Mouse (Mus musculus): ENCODE data around the gene Gale. TPM values are rescaled to one million over a fixed set of nuclear protein-coding genes. Genes with fewer than 3 reads are reported as not detected.

Gale gene
- total RNA-seq, 1 experiment from 2014 or later: 16.6 TPM

GRCm38 (mm10) chr4:135943389-135943788, 20.1 kb upstream of the Gale start:
- DNase-seq: no peak

- DNase-seq: no peak
These were observed 17.8 kb upstream of the Gale start for GRCm38 (mm10) chr4:135945706-135946105.

GRCm38 (mm10) chr4:135946278-135946658, 17.3 kb upstream of the Gale start, which contains the start of gene Hmgcl:
Gene Hmgcl (plus strand): TSS chr4:135946448.
- DNase-seq: peak; percentile 98

GRCm38 (mm10) chr4:135946659-135947301, 16.7 kb upstream of the Gale start:
- no peak for DNase-seq

- no peak for DNase-seq
These were observed 15.4 kb upstream of the Gale start for GRCm38 (mm10) chr4:135948142-135948541.

GRCm38 (mm10) chr4:135949475-135949874, 14.1 kb upstream of the Gale start:
- no peak for DNase-seq

GRCm38 (mm10) chr4:135949911-135950310, 13.6 kb upstream of the Gale start:
- no peak for DNase-seq

- DNase-seq: no peak
These were observed 13.2 kb upstream of the Gale start for GRCm38 (mm10) chr4:135950365-135950764.

- no peak for DNase-seq
These were observed 12.0 kb upstream of the Gale start for GRCm38 (mm10) chr4:135951505-135951904.

GRCm38 (mm10) chr4:135953179-135953578, 10.3 kb upstream of the Gale start:
- no peak for DNase-seq

- DNase-seq: peak; percentile 84
These were observed 9.3 kb upstream of the Gale start for GRCm38 (mm10) chr4:135954241-135954640.

GRCm38 (mm10) chr4:135955886-135956285, 7.6 kb upstream of the Gale start:
- DNase-seq: no peak

- DNase-seq: peak; percentile 54
These were observed 5.2 kb upstream of the Gale start for GRCm38 (mm10) chr4:135958354-135958753.

GRCm38 (mm10) chr4:135960717-135961116, 2.8 kb upstream of the Gale start:
- peak; percentile 91 for DNase-seq

- DNase-seq: no peak
These were observed 1.8 kb upstream of the Gale start for GRCm38 (mm10) chr4:135961709-135962108.

GRCm38 (mm10) chr4:135962198-135962597, 1.3 kb upstream of the Gale start:
- DNase-seq: no peak

GRCm38 (mm10) chr4:135962946-135963345, 581 bp upstream of the Gale start:
- no peak for DNase-seq

- peak; percentile 83 for DNase-seq
These were observed 899 bp downstream of the Gale start for GRCm38 (mm10) chr4:135964426-135964825.

- DNase-seq: no peak
These were observed 1.6 kb downstream of the Gale start for GRCm38 (mm10) chr4:135965113-135965512.

GRCm38 (mm10) chr4:135966283-135966682, 2.8 kb downstream of the Gale start:
- no peak for DNase-seq

- DNase-seq: no peak
These were observed 3.7 kb downstream of the Gale start for GRCm38 (mm10) chr4:135967086-135967760.

- DNase-seq: no peak
These were observed 4.8 kb downstream of the Gale start for GRCm38 (mm10) chr4:135968271-135968869.

GRCm38 (mm10) chr4:135969070-135969750, 5.7 kb downstream of the Gale start:
- no peak for DNase-seq

All from adrenal gland, postnatal 14 days (tissue).